Mouse (Mus musculus) liver, adult 2 months (tissue): ENCODE data around the gene Clec9a. TPM values are rescaled to one million over a fixed set of nuclear protein-coding genes. Genes with fewer than 3 reads are reported as not detected.

ENCODE experiments used
- DNase-seq: peaks from one replicate; pipeline ENCODE4 v3.0.0-alpha.2; 2011; ENCODE audit warnings: low read depth, low spot score; ENCODE audit errors: extremely low read depth
- H3K27ac ChIP-seq: fragments of 200-500 bp; replicated peaks from 2 replicates; pipeline ENCODE4 v1.5.1; 2012; ENCODE audit warnings: low read depth, mild to moderate bottlenecking, control low read depth, inconsistent platforms, low read length; ENCODE audit not compliant: insufficient read depth
- H3K27me3 ChIP-seq: fragments of 200-500 bp; 2 replicates; pipeline ENCODE4 v1.6.1; 2012; ENCODE audit warnings: mild to moderate bottlenecking, moderate library complexity, low read length, inconsistent platforms; ENCODE audit not compliant: control insufficient read depth, insufficient read depth
- H3K36me3 ChIP-seq: fragments of 200-500 bp; 2 replicates; pipeline ENCODE4 v1.6.1; 2012; ENCODE audit warnings: low read length, inconsistent platforms; ENCODE audit not compliant: control insufficient read depth, insufficient read depth
- H3K4me1 ChIP-seq: fragments of 200-500 bp; 2 replicates; pipeline ENCODE4 v1.6.1; 2011; ENCODE audit warnings: low read length; ENCODE audit not compliant: control insufficient read depth, insufficient read depth
- H3K4me3 ChIP-seq: fragments of 200-500 bp; 2 replicates; pipeline ENCODE4 v1.5.1; 2011; ENCODE audit warnings: low read depth, mild to moderate bottlenecking, control low read depth, low read length, moderate library complexity; ENCODE audit not compliant: insufficient read depth
- H3K79me2 ChIP-seq: fragments of 200-500 bp; 2 replicates; pipeline ENCODE4 v1.6.1; 2012; ENCODE audit warnings: inconsistent platforms, mild to moderate bottlenecking, low read length, moderate library complexity; ENCODE audit not compliant: control insufficient read depth, insufficient read depth
- H3K9ac ChIP-seq: fragments of 200-500 bp; 2 replicates; pipeline ENCODE4 v1.6.1; 2012; ENCODE audit warnings: low read depth, mild to moderate bottlenecking, control low read depth, inconsistent platforms, low read length
- CTCF ChIP-seq: fragments of 200-500 bp; IDR thresholded peaks from 2 replicates; pipeline ENCODE4 v1.5.1; 2011; ENCODE audit warnings: low read depth, low read length, control low read depth
- POLR2A ChIP-seq: fragments of 200-500 bp; IDR thresholded peaks from 2 replicates; pipeline ENCODE4 v1.6.1; 2011; ENCODE audit warnings: low read length, control low read depth; ENCODE audit not compliant: insufficient read depth; ENCODE audit errors: extremely low read depth
- WGBS: fragments of 180-500 bp; shearing (Covaris S2); methylation state at CpG from one replicate; pipeline ENCODE4 v1.1.7; 2018; 5-methylcytosine and 5-hydroxymethylcytosine counted together
- polyA plus RNA-seq: library from polyadenylated mRNA; depleted of rRNA; stranded (reverse); fragments of >200 nt; gene quantifications from 2 replicates; pipeline ENCODE4 v1.2.3, GENCODE M21; 2012; rRNA removed
- total RNA-seq: library from RNA; depleted of rRNA; stranded (reverse); fragments of >200 nt; gene quantifications from 2 replicates; pipeline ENCODE4 v1.2.3, GENCODE M21; 2014; rRNA removed

The Clec9a gene
- 2.8 and 2.9 TPM in 2 replicates for total RNA-seq
- polyA plus RNA-seq, result 0.44 and 0.86 TPM in 2 replicates

GRCm38 (mm10) chr6:129408562-129408961, at the start of gene Clec9a:
Gene Clec9a (plus strand): TSS chr6:129408862.
- H3K4me3 ChIP-seq, result no peak within 1 kb of the TSS
- H3K27me3 ChIP-seq, result no peaks in the 10 kb centered on the region
- no peak within 1 kb of the TSS for H3K9ac ChIP-seq
- H3K4me1 ChIP-seq, result no peaks in the 10 kb centered on the region; the same call in 1 of the 2 replicates
- 0 out of 2 replicates have a peak within 1 kb of the TSS, but pooled peaks have one; percentile 29 for H3K27ac ChIP-seq
- TF ChIP-seq POLR2A (no peak), CTCF (no peak)
- no peak for DNase-seq
- H3K36me3 ChIP-seq, result no peaks in the 10 kb centered on the region; the same call in 1 of the 2 replicates
- no peaks in the 10 kb centered on the region for H3K79me2 ChIP-seq
- WGBS, result 91% methylated on average over 2 of the region's 2 CpGs

- no peak for DNase-seq
- Histone ChIP-seq H3K27ac (no peak overlapping the region), H3K79me2 (no peaks in the 10 kb centered on the region), H3K27me3 (no peaks in the 10 kb centered on the region), H3K4me1 (no peaks in the 10 kb centered on the region), H3K36me3 (no peaks in the 10 kb centered on the region), H3K4me3 (no peak overlapping the region), H3K9ac (no peak overlapping the region)
- TF ChIP-seq POLR2A (no peak), CTCF (no peak)
- 87% methylated on average over 2 of the region's 2 CpGs for WGBS
Observed at GRCm38 (mm10) chr6:129359515-129359914, 49.1 kb upstream of the Clec9a start.

GRCm38 (mm10) chr6:129363942-129364341, 44.7 kb upstream of the Clec9a start:
- H3K79me2 ChIP-seq, result no peaks in the 10 kb centered on the region
- H3K4me1 ChIP-seq, result no peaks in the 10 kb centered on the region
- H3K27me3 ChIP-seq, result no peaks in the 10 kb centered on the region
- H3K9ac ChIP-seq, result no peak overlapping the region
- H3K36me3 ChIP-seq, result no peaks in the 10 kb centered on the region
- TF ChIP-seq CTCF (no peak), POLR2A (no peak)
- no peak overlapping the region for H3K4me3 ChIP-seq
- DNase-seq, result no peak
- H3K27ac ChIP-seq, result no peak overlapping the region
- WGBS, result 56% methylated on average over 1 of the region's 1 CpGs

GRCm38 (mm10) chr6:129365959-129366359, 42.7 kb upstream of the Clec9a start:
- Histone ChIP-seq H3K27ac (no peak overlapping the region), H3K9ac (no peak overlapping the region), H3K4me1 (no peaks in the 10 kb centered on the region), H3K27me3 (no peaks in the 10 kb centered on the region), H3K4me3 (no peak overlapping the region), H3K36me3 (no peaks in the 10 kb centered on the region), H3K79me2 (no peaks in the 10 kb centered on the region)
- TF ChIP-seq POLR2A (no peak), CTCF (peak; percentile 55)
- peak; percentile 58 for DNase-seq
- 11% methylated on average over 6 of the region's 6 CpGs for WGBS

- no peaks in the 10 kb centered on the region; the same call in 1 of the 2 replicates for H3K4me1 ChIP-seq
- no peaks in the 10 kb centered on the region for H3K36me3 ChIP-seq
- H3K27me3 ChIP-seq, result no peaks in the 10 kb centered on the region
- 67% methylated on average over 7 of the region's 7 CpGs for WGBS
- TF ChIP-seq CTCF (no peak), POLR2A (no peak)
- H3K9ac ChIP-seq, result no peak overlapping the region
- peak overlapping the region; percentile 70 for H3K27ac ChIP-seq
- DNase-seq, result peak; percentile 32
- no peak overlapping the region for H3K4me3 ChIP-seq
- no peaks in the 10 kb centered on the region for H3K79me2 ChIP-seq
Observed at GRCm38 (mm10) chr6:129369374-129370132, 39.1 kb upstream of the Clec9a start.

GRCm38 (mm10) chr6:129374937-129375471, 33.7 kb upstream of the Clec9a start:
- Histone ChIP-seq H3K36me3 (no peaks in the 10 kb centered on the region), H3K27ac (no peak overlapping the region), H3K79me2 (no peaks in the 10 kb centered on the region), H3K4me1 (no peaks in the 10 kb centered on the region; the same call in 1 of the 2 replicates), H3K9ac (no peak overlapping the region), H3K4me3 (no peak overlapping the region), H3K27me3 (no peaks in the 10 kb centered on the region)
- TF ChIP-seq POLR2A, result no peak
- no peak for TF ChIP-seq CTCF
- 83% methylated on average over 2 of the region's 2 CpGs for WGBS
- DNase-seq, result no peak
